Mouse (Mus musculus): Measurements from ENCODE around the gene Kirrel3.

The Kirrel3 gene

DNA sequence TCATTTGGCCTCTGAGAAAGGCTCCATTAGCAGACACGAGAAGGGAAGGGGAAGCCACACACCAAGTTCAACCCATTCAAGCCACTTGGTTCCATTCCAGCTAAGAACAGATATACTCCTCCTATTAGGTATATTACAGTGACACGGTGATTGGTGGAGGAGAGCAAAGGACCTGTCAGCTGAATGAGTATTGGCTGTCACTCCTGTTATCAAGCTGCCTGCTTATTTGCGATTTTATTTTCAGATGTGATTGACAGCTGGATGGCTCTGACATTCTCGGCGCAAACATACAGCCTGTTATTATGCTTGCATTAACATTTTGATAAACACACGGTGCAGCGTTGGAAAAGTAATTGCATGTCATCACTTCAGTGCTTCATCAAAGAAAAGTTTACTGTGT lies 118.1 kb downstream of the Kirrel3 start:
- no peak for DNase-seq (ENCODE audit: low spot score)

DNA sequence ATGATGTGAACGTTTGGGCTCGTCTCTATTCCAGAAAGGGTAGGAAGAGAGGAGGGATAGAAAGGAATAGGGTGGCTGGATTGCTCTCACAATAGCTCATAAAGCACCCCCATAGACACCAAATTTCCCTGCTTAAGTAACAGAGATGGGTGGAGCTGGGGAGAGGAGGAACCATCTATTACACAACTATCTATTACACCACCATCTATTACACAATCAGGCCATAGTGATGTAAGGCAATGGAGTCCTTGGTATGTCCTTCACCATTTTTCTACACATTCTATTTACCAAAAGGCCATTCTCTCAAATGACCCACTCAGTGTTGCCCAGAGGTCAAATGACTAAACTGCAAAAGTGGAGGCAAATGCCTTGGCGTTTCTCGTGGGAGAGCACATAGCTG lies 119.2 kb downstream of the Kirrel3 start:
- DNase-seq (ENCODE audit: low spot score): no peak

DNA sequence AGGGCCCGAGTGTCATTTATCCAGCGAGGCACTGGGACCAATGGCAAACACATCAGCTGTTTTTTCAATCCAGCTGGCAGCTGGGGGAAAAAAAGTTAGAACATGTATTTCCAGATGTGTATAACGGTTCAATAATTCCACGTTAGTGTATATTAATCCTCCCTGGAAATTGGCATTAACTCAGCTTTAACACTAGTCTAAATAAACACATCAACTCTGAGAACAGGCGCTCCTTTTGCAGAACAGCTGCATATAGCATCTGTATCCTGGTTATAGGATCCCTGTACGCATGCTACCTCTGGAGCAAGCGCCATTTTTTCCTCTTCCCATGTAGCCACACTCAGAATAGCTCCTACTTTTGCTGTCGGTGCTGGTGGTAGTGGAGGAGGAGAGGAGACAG lies 119.8 kb downstream of the Kirrel3 start:
- no peak for DNase-seq (ENCODE audit: low spot score)

DNA sequence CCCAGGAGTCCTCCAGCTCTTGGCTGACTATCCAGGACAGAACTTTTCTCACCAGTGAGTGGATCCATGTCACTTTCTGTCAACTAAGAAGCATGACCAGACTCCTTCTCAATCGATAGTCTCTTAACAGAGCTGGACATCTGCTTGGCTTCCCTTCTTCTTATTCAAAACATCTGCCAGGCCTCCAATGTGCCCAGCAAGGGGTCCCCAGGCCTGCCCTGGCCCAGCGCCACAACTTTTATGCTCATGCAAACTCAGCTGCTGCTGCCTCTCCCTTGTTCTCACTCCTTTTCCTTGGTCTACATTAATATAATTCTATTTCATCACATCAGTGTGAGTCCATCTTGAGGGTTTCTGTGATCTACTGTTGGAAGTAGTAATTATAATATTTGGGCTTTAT lies 122.3 kb downstream of the Kirrel3 start:
- no peak for DNase-seq (ENCODE audit: low spot score)

DNA sequence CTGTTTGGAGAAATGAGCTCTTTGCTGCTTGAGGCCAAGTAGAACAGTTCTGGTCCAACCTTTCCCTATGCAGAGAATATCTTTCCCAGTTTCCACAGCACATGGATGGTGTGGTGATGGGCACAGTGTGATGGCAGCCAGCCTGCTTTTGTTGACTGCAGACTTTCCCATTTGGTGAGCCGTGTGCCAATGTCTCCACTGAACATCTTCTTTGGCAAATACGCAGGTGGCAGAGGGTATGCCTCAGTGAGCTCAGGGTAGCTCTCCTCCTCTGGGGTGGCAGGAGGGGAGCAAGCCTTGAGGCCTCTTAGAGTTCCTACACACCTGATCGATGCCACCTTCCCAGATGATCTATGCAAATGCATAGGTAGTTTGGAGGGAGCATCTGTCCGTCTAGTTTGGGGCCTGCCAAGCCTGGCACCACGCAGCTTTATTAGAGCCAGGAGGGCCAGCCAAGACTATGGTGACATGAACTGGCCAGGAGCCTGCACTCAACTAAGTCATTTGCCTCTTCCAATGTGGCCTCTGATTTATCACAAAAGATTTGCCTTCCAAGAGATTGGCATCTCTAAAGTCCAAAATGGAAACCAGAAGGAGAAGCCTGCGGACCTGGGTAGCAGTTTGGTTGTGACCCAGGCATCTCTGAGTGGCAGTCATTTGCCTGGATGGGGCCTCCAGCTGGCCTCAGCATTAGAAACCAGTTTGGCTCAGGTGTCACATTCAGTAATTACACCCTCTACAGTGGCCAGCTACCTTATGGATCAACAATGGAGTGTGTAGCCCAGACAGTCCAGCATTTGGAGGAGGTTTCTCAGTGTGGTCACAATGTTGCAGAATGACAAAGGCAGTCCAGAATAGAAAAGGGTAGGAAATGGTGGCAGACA lies 127.4 kb downstream of the Kirrel3 start:
- no peak for DNase-seq (ENCODE audit: low spot score)

DNA sequence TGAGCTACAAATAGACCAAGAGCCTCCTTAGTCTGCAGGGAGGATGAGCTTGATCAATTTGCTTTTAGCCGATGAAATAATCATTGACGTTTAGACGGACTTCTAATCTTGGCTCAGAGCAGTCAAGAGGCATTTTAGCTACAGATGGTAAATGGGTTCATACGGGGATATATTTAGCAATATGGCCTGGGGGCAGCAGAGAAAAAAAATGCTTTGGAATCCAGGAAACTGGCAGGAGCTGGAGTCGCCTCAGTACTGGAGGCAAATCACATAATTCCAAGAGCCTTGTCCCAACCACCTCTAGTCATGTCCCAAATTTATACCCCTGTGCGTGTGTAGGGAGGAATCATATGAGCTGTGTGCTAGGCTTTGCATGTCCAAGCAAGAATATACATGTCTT lies 132.4 kb downstream of the Kirrel3 start:
- DNase-seq (ENCODE audit: low spot score): no peak

DNA sequence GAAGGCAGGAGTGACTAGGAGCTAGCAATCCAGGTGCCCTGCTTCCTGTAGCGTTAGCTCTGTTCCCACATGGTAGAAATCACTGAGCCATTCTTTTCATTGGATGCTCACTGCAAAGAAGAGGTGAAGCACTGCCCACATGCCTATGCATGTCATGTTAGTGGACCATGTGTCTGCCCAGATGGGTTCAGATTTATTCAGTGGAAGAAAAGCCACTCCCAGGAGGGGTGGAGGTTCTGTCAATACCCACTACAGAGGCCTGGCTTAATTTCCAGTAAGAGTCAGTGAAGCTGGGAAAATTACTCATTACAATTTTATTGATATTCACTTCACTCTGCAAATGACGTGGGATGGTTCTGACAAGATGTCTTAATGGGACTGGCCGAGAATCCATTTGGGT lies 134.2 kb downstream of the Kirrel3 start:
- no peak for DNase-seq (ENCODE audit: low spot score)

DNA sequence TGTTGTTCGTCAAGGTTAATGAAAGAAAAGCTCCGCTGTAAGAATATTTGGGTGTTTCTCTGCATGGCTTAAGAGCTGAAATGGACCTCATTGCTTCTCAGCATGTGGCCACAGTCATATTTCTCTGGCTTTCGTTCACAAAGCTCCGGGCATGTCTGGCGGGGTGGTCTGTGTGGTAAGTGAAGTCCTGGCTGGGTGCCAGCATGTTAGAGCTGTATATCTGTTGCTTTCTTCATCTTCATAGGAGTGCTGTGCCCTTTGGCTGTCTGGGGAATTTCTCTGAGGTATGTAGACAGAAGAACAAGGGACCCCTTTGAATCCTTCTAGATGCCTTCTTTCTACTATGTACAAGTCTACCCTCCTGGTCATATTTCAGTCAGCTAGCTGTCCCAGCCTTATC lies 137.8 kb downstream of the Kirrel3 start:
- DNase-seq (ENCODE audit: low spot score): no peak

DNA sequence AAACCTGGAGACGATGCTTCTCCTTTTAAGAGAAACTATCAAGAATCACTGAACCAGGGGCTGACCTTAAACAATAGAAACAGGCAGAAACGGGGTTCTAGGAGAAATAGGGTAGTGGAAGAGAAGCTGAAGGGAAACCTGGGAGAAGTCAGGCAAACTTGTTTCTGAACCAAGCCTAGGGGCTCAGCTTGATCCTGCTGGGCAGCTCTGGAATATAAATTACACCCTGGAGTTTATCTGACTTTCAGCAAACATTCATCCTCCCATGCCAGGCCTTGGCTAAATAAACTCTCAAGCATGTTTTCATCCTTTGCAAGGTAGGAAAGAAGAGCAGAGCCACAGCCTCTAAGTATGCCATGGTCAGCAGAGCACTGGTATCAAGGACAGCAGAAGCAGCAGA lies 138.3 kb downstream of the Kirrel3 start:
- DNase-seq (ENCODE audit: low spot score): no peak

DNA sequence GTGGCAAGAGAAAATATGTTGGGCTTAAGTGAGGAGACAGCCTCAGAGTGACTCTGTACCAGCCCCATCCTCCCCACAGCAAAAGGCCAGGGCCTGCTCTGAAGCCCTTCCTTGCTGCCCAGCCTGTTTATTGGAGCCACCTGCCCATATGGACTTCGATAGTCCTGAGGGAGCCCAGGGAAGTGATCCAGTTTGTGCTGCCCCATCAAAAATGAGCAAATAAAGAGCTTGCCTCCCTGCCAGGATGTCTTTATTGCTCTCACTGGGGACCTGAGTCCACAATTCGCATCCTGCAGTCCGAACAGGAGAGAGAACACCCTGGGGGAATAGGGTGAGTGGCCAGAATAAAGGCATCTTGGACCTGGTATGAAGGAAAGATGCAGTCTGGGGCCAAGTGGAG lies 143.1 kb downstream of the Kirrel3 start:
- DNase-seq (ENCODE audit: low spot score): no peak

DNA sequence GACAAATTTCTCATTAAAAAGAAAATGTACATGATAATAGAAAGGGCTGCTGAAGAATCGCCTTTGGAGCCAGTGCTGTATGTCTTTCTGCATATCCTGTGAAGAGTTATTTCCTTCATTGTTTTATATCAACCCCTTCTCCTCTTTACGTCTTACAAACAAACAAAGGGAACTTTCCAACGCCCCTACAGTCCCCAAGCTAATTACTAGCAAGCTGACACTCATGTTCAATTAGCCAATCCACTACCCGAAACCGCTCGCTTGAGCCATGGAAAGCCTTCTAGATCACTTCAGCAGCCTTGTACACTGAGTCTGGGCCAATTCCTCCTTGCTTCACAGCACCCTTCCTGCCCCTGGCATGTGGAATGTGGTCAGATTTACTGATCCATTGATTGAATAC lies 150.0 kb downstream of the Kirrel3 start:
- no peak for DNase-seq (ENCODE audit: low spot score)

DNA sequence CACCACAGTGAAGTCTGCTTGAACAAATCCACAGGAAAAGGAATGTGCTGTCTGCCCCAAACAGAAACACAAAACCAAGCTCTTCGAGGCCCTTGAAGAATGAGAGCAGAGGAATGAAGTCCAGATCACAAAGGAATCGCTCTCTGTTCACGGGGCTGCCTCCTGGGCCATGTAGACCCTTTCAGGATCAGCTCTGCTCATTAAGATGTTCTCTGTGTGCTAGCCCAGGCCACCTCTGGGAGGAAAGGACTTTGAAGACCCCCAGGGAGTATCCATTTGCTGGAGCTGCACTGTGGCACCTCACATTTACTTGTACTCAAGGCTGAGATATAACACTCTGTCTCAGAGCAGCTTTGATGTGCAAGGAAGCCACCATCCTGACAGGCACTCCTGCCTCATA lies 158.2 kb downstream of the Kirrel3 start:
- no peak for DNase-seq (ENCODE audit: low spot score)

DNA sequence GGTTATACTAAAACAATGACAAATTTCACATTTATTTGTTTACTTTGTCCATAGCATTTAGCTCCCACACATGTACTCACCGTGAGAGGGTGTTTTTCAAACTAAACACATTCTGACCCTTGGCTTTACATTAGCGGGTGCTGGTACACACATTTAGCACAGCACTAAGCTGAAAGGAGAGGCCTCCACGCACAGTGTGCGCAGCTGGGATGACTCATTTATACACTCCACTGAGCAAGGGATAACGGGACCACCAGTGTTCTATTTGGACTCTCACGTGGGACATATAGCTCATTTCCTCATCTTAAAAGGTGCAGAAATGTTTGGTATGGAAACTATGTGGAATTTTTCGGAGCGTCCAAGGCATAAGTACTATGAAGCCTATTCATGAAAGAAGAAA lies 158.7 kb downstream of the Kirrel3 start:
- DNase-seq (ENCODE audit: low spot score): no peak

DNA sequence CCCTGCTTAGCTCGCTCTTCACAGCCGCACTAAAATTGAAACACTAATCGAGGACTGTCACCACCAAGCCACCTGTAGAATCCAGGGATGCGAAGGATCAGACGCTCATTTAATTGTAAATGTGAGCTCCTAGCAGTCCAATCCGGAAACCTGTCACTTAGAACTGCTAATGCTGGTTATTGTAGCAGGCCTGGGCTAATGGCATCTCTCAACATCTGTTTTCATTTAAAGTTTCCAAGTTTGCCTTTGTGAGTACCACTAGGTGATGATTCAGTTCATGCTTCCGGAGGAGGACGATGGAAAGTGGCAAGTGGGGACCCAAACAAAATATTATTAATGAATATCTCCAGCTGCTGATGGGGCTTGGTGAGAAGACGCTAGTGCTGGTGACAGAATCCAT lies 161.1 kb downstream of the Kirrel3 start:
- DNase-seq (ENCODE audit: low spot score): no peak

DNA sequence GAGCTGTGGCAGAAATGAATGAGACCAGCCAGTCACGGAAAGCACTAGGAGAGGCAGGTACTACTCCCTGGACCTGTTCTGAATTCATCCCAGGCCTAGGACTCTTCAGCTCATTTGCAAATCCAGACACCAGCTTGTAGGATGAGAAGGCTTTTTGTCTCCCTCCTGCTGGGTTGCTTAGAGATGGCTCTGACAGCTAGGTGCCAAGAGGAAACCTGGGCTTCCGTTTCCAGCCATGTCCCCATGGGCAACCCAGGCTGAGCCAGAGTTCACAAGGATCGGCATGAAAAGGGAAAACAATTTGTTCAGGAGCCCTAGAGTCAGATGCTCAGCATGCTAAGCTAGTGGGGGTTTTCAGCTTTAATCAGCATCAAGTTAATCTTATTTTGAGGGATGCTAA lies 166.6 kb downstream of the Kirrel3 start:
- DNase-seq (ENCODE audit: low spot score): no peak

DNA sequence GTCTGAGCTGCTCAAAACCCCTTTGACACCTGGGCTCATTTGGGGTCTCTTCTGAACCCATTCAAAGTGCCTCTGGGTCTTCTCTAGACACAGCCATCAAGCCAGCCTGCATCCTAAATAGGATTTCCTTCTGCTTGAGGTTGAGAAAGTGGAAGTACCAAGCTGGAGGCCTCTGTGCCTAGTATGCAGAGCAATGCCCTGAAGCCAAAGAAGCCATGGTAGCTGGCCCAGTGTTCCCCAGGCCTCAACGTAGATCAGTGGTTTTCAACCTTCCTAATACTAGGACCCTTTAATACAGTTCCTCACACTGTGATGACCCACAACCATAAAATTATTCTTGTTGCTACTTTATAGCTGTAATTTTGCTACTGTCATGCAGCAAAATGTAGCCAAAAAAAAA lies 167.4 kb downstream of the Kirrel3 start:
- DNase-seq (ENCODE audit: low spot score): no peak

DNA sequence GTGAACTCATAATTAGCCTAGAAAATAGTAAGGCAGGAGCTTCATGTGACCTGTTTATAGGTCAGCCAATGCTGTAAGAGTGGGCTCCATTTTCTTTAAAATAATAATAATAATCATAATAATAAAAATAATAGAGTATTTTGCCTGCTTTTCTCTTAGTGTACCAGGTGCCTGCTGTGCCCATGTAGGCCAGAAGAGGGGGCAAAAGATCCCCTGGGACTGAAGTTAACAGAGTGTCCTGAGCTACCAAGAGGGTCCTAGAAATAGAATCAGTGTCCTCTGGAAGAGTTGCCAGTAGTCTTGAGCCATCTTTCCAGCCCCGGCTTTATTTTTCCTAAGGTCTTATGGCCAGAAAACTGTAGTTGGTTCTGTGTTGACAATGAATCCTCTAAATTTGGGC lies 174.9 kb downstream of the Kirrel3 start:
- no peak for DNase-seq (ENCODE audit: low spot score)

DNA sequence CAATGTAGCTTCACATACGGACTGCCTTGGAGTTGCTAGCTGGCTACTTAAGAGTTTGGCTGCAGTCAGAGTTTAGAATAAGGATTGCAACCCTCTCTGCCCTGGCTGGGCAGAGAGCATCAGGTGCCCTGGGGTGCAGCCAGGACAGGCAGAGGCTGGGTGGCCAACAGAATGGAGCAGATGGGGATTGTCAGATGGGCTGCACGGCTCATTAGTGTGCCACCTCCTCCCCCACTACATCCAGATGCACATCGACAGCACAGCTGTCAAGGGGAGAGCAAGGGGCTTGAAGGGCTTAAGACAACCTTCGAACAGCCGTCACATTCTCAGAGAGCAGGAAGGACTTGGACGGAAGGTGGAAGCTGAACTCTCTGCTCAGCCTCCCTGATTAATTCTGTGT lies 177.7 kb downstream of the Kirrel3 start:
- no peak for DNase-seq (ENCODE audit: low spot score)

DNA sequence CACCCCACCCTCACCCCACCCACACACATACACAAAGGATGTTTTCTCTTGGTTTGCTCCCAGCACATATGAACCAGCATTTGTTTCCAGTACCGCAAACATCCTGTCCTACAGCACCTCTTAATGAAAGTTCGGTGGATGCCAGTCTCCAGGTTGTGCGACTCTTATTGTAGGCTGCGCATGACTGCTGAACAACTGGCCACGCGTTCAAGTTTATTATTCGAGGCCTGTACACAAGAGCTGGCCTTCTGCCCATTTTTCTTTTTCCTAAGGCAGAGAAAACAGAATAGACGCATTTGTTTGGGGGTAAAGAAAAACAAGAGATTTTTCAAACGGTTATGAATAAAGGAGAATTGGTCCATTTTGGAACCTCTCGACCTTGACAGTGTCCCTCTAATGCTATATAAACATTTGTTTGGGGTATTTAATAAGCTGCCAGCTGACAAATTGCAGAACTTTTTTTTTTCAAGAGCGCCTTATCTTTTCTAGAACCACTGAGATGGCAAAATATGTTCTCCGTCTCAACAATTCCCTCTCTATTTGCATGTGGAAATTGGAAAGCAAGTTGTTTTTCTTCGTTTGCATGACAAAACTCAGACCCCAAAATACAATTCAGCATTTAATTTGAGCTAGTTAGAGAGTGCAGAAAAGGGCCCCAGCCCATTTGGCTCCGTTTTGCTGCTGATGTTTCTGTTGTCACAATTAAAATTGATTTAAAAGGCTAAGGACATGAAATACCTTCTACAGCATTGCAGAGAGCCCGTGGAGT lies 179.9 kb downstream of the Kirrel3 start:
- no peak for DNase-seq (ENCODE audit: low spot score)

DNA sequence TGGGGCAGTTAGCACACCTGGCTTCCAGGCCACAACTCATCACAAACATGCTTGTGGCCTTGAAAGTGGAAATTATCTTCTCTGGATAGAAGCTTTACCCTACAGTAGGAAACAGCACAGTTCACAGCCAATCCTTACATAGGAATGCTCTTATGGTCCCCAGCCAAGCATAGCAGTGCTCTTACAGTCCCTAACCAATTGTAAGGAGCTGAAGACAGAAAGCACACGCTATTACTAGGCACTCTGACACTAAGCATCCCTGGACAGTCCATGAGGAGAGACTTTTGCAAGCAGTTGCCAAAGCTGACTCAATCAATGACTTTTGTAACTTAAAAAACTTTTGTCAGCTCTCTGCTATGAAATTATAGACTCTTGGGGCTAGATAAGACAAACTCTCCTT lies 181.5 kb downstream of the Kirrel3 start:
- no peak for DNase-seq (ENCODE audit: low spot score)

DNA sequence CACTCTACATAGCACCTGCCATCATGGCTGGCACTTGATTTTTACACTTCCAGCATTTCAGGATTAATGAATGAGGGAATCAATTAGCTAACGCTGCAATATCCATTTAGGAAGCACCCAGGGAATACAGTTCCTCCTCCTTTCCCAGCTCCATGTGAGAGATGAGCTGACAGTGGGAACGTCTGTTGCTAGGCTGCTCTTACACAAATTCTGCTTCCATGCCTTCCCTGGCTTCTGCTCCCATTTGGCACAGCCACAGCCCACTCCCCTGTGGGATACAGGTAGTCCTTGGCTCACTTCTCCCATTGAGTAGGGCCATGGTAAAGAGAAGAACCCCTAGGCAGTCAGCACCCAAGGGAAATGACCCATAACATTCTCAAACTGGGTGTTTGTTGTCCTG lies 185.2 kb downstream of the Kirrel3 start:
- no peak for DNase-seq (ENCODE audit: low spot score)

DNA sequence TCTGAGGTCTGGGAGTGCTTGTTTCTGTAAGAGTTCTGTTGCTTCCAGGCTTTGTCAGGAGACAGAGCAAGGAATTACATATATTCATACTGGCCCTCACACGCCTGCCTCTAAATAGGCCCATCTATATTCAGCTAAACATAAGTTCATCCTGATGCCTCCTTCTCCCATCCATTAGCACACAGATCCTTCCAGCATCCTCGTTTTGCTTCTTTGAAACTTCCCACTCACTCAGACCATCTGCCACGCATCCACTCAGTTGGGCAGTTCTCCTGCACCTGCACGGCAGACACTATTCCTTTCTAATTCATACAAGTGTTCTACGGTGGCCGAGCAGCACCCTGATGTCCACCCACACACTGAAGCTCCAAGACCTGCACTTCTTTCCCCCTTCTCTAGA lies 201.1 kb downstream of the Kirrel3 start:
- DNase-seq (ENCODE audit: low spot score): no peak

DNA sequence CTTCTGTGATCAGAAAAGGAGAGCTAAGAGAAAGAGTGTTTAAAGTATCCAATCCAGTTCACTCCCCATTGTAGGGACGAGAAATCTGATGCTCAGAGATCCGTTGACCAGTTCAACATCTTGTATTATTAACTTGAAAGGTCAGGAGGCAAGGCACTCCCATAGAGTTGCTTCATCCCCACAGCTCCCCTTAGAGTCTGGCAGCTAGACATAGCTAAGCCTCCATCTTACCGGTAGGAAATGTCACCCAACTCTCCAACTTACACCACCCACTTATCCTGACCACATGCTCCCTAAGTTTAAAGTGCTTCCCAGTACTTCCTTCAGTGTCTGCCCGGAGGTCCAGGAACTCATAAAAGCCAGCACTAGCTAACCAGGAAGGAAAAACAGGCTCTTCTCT lies 202.7 kb downstream of the Kirrel3 start:
- no peak for DNase-seq (ENCODE audit: low spot score)

DNA sequence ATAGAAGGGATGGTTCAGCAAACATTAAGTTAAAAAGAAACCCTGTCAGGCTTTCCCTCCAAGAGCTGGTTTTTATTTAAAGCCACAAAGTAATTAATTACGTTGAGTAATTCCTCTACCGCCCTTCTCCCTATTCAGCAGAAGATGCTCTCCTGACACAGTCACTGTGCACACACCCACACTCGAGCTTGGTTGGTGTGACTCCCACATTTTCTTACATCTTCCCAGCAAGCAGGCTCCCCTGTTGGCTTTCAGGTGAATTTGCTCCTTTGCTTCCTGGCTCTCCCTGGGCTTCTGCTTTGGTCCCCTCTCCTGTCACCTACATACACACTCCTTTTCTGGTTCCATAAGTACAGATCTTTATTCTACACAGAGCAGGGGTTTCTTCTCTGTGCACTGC lies 203.7 kb downstream of the Kirrel3 start:
- no peak for DNase-seq (ENCODE audit: low spot score)
